Mouse (Mus musculus) liver, embryonic 15.5 days (tissue): ENCODE data around the gene Col18a1. TPM values are rescaled to one million over a fixed set of nuclear protein-coding genes. Genes with fewer than 3 reads are reported as not detected.

Experiments used
- ATAC-seq: fragments of 200-750 bp; cut with Nextera tagmentation; 2 replicates; pipeline ENCODE4 v1.8.0; 2017; ENCODE audit warnings: moderate number of reproducible peaks, mild to moderate bottlenecking, moderate library complexity; ENCODE audit not compliant: insufficient read depth
- H3K27ac ChIP-seq: fragments of 300-500 bp; sonication (generic); replicated peaks from 2 replicates; pipeline ENCODE4 v1.5.1; 2015; ENCODE audit warnings: mild to moderate bottlenecking, inconsistent platforms
- H3K27me3 ChIP-seq: fragments of 300-500 bp; sonication (generic); 2 replicates; pipeline ENCODE4 v1.6.1; 2015; ENCODE audit warnings: mild to moderate bottlenecking, inconsistent platforms
- H3K36me3 ChIP-seq: fragments of 300-500 bp; sonication (generic); replicated peaks from 2 replicates; pipeline ENCODE4 v1.6.1; 2015; ENCODE audit warnings: moderate library complexity, mild to moderate bottlenecking, inconsistent platforms
- H3K4me1 ChIP-seq: fragments of 300-500 bp; sonication (generic); replicated peaks from 2 replicates; pipeline ENCODE4 v1.6.1; 2015; ENCODE audit warnings: inconsistent platforms
- H3K4me2 ChIP-seq: fragments of 300-500 bp; sonication (generic); 2 replicates; pipeline ENCODE4 v1.6.1; 2015; ENCODE audit warnings: moderate library complexity, mild to moderate bottlenecking, inconsistent platforms
- H3K4me3 ChIP-seq: fragments of 300-500 bp; sonication (generic); replicated peaks from 2 replicates; pipeline ENCODE4 v1.5.1; 2015; ENCODE audit warnings: mild to moderate bottlenecking, inconsistent platforms
- H3K9ac ChIP-seq: fragments of 300-500 bp; sonication (generic); 2 replicates; pipeline ENCODE4 v1.6.1; 2015; ENCODE audit warnings: moderate library complexity, mild to moderate bottlenecking, inconsistent platforms
- H3K9me3 ChIP-seq: fragments of 300-500 bp; sonication (generic); replicated peaks from 2 replicates; pipeline ENCODE4 v1.6.1; 2016; ENCODE audit warnings: inconsistent platforms
- WGBS: fragments of 180-500 bp; shearing (Covaris S2); methylation state at CpG from one replicate; pipeline ENCODE4 v1.1.7; 2015; ENCODE audit warnings: mixed read lengths; ENCODE audit not compliant: insufficient replicate concordance; 5-methylcytosine and 5-hydroxymethylcytosine counted together
- polyA plus RNA-seq: library from polyadenylated mRNA; unstranded; fragments of >200 nt; fragmentation: Nextera tagmentation; extraction: Ambion mirVana; gene quantifications from 2 replicates; pipeline ENCODE4 v1.2.1, GENCODE M21; 2015

Gene Col18a1
- 66.0 and 88.2 TPM in 2 replicates for polyA plus RNA-seq

GRCm38 (mm10) chr10:77165963-77166717 lies at the start of gene Col18a1:
TSS of gene Col18a1 (minus strand) at chr10:77166548.
- ATAC-seq: peak; percentile 69
- H3K9ac ChIP-seq: no peak within 1 kb of the TSS; the same call in 1 of the 2 replicates
- H3K27me3 ChIP-seq: peaks cover 64% of the 10 kb centered on the region

GRCm38 (mm10) chr10:77215641-77216040 lies 49.3 kb upstream of the Col18a1 start:
- H3K4me3 ChIP-seq: no peak overlapping the region
- no peaks in the 10 kb centered on the region for H3K9me3 ChIP-seq
- H3K4me1 ChIP-seq: peaks cover 88% of the 10 kb centered on the region
- WGBS: 37% methylated on average over 4 of the region's 4 CpGs
- H3K27me3 ChIP-seq: no peaks in the 10 kb centered on the region
- peak overlapping the region; percentile 28; the same call in 1 of the 2 replicates for H3K9ac ChIP-seq
- no peak overlapping the region for H3K4me2 ChIP-seq
- no peak for ATAC-seq
- H3K36me3 ChIP-seq: no peaks in the 10 kb centered on the region
- peak overlapping the region; percentile 54 for H3K27ac ChIP-seq

More at GRCm38 (mm10) chr10:77165963-77166717, at the start of gene Col18a1:
- Histone ChIP-seq H3K36me3 (no peaks in the 10 kb centered on the region), H3K4me1 (peaks cover 23% of the 10 kb centered on the region), H3K27ac (no peak within 1 kb of the TSS), H3K4me3 (peak within 1 kb of the TSS; percentile 48), H3K4me2 (peak within 1 kb of the TSS; percentile 77), H3K9me3 (no peaks in the 10 kb centered on the region)
- 1% methylated on average over 42 of the region's 42 CpGs for WGBS

- H3K36me3 ChIP-seq: no peaks in the 10 kb centered on the region
- 46% methylated on average over 8 of the region's 8 CpGs for WGBS
- no peak overlapping the region for H3K9ac ChIP-seq
- no peaks in the 10 kb centered on the region for H3K27me3 ChIP-seq
- ATAC-seq: no peak
- no peaks in the 10 kb centered on the region for H3K9me3 ChIP-seq
- H3K4me1 ChIP-seq: peaks cover 86% of the 10 kb centered on the region
- no peak overlapping the region for H3K4me3 ChIP-seq
- 0 out of 2 replicates have a peak overlapping the region, but pooled peaks have one; percentile 19 for H3K27ac ChIP-seq
- no peak overlapping the region for H3K4me2 ChIP-seq
Measured at GRCm38 (mm10) chr10:77214586-77214985, 48.2 kb upstream of the Col18a1 start.

- Histone ChIP-seq H3K27ac (peak overlapping the region; percentile 93), H3K9me3 (no peaks in the 10 kb centered on the region), H3K4me1 (peaks cover 94% of the 10 kb centered on the region), H3K4me2 (no peak overlapping the region), H3K27me3 (no peaks in the 10 kb centered on the region), H3K36me3 (no peaks in the 10 kb centered on the region), H3K9ac (no peak overlapping the region), H3K4me3 (no peak overlapping the region)
- no peak for ATAC-seq
- 65% methylated on average over 5 of the region's 5 CpGs for WGBS
Measured at GRCm38 (mm10) chr10:77213483-77213882, 47.1 kb upstream of the Col18a1 start.

GRCm38 (mm10) chr10:77212354-77213120 lies 46.2 kb upstream of the Col18a1 start:
- H3K9ac ChIP-seq: no peak overlapping the region
- WGBS: 82% methylated on average over 6 of the region's 6 CpGs
- no peaks in the 10 kb centered on the region for H3K27me3 ChIP-seq
- peaks cover 84% of the 10 kb centered on the region for H3K4me1 ChIP-seq
- peak overlapping the region; percentile 38 for H3K4me3 ChIP-seq
- no peak for ATAC-seq
- H3K4me2 ChIP-seq: peak overlapping the region; percentile 66
- peak overlapping the region; percentile 93 for H3K27ac ChIP-seq
- no peaks in the 10 kb centered on the region for H3K9me3 ChIP-seq
- H3K36me3 ChIP-seq: no peaks in the 10 kb centered on the region

- Histone ChIP-seq H3K36me3 (no peaks in the 10 kb centered on the region), H3K4me1 (peaks cover 82% of the 10 kb centered on the region), H3K4me3 (peak overlapping the region; percentile 38), H3K9me3 (no peaks in the 10 kb centered on the region), H3K9ac (peak overlapping the region; percentile 47), H3K4me2 (peak overlapping the region; percentile 66), H3K27me3 (no peaks in the 10 kb centered on the region), H3K27ac (peak overlapping the region; percentile 93)
- peak; percentile 88 for ATAC-seq
- WGBS: 15% methylated on average over 11 of the region's 11 CpGs
Measured at GRCm38 (mm10) chr10:77211116-77211570, 44.8 kb upstream of the Col18a1 start.

- Histone ChIP-seq H3K36me3 (no peaks in the 10 kb centered on the region), H3K27ac (peak overlapping the region; percentile 93), H3K9ac (peak overlapping the region; percentile 47; the same call in 1 of the 2 replicates), H3K27me3 (no peaks in the 10 kb centered on the region), H3K9me3 (no peaks in the 10 kb centered on the region), H3K4me1 (peaks cover 77% of the 10 kb centered on the region), H3K4me2 (peak overlapping the region; percentile 66), H3K4me3 (peak overlapping the region; percentile 38)
- 63% methylated on average over 3 of the region's 3 CpGs for WGBS
- ATAC-seq: peak; percentile 34
Measured at GRCm38 (mm10) chr10:77210666-77211065, 44.3 kb upstream of the Col18a1 start.

- no peaks in the 10 kb centered on the region for H3K36me3 ChIP-seq
- no peak overlapping the region for H3K9ac ChIP-seq
- H3K9me3 ChIP-seq: no peaks in the 10 kb centered on the region
- no peaks in the 10 kb centered on the region for H3K27me3 ChIP-seq
- no peak overlapping the region for H3K4me3 ChIP-seq
- H3K4me1 ChIP-seq: peaks cover 66% of the 10 kb centered on the region
- H3K4me2 ChIP-seq: no peak overlapping the region
- no peak for ATAC-seq
- 0 out of 2 replicates have a peak overlapping the region, but pooled peaks have one; percentile 12 for H3K27ac ChIP-seq
- WGBS: 61% methylated on average over 5 of the region's 5 CpGs
Measured at GRCm38 (mm10) chr10:77209261-77209660, 42.9 kb upstream of the Col18a1 start.

- 32% methylated on average over 3 of the region's 3 CpGs for WGBS
- no peak overlapping the region for H3K4me2 ChIP-seq
- no peak overlapping the region for H3K9ac ChIP-seq
- no peak overlapping the region for H3K4me3 ChIP-seq
- peak overlapping the region; percentile 15; the same call in 1 of the 2 replicates for H3K27ac ChIP-seq
- no peaks in the 10 kb centered on the region for H3K36me3 ChIP-seq
- no peaks in the 10 kb centered on the region for H3K9me3 ChIP-seq
- ATAC-seq: no peak
- H3K4me1 ChIP-seq: peaks cover 41% of the 10 kb centered on the region
- H3K27me3 ChIP-seq: no peaks in the 10 kb centered on the region; the same call in 1 of the 2 replicates
Measured at GRCm38 (mm10) chr10:77206565-77207079, 40.3 kb upstream of the Col18a1 start.

GRCm38 (mm10) chr10:77206134-77206533 lies 39.8 kb upstream of the Col18a1 start:
- no peak for ATAC-seq

GRCm38 (mm10) chr10:77203960-77204359 lies 37.6 kb upstream of the Col18a1 start:
- WGBS: 61% methylated on average over 4 of the region's 4 CpGs
- Histone ChIP-seq H3K9ac (no peak overlapping the region), H3K4me3 (no peak overlapping the region), H3K36me3 (no peaks in the 10 kb centered on the region), H3K4me1 (peaks cover 16% of the 10 kb centered on the region), H3K27me3 (peaks cover 12% of the 10 kb centered on the region), H3K4me2 (no peak overlapping the region), H3K9me3 (no peaks in the 10 kb centered on the region), H3K27ac (no peak overlapping the region)
- no peak for ATAC-seq

More at GRCm38 (mm10) chr10:77206134-77206533, 39.8 kb upstream of the Col18a1 start:
- Histone ChIP-seq H3K4me3 (no peak overlapping the region), H3K4me1 (peaks cover 36% of the 10 kb centered on the region), H3K27me3 (peaks cover 4% of the 10 kb centered on the region), H3K4me2 (no peak overlapping the region), H3K9me3 (no peaks in the 10 kb centered on the region), H3K27ac (peak overlapping the region; percentile 15; the same call in 1 of the 2 replicates), H3K9ac (no peak overlapping the region), H3K36me3 (no peaks in the 10 kb centered on the region)
- 82% methylated on average over 2 of the region's 2 CpGs for WGBS
